Mouse (Mus musculus): ENCODE measurements at regions not wholly inside any gene's neighbourhood (a gene's known extent, or its start where the extent isn't known, plus 50 kb on each side); places are given as distances from the start of the nearest gene placed in this dataset.

DNA sequence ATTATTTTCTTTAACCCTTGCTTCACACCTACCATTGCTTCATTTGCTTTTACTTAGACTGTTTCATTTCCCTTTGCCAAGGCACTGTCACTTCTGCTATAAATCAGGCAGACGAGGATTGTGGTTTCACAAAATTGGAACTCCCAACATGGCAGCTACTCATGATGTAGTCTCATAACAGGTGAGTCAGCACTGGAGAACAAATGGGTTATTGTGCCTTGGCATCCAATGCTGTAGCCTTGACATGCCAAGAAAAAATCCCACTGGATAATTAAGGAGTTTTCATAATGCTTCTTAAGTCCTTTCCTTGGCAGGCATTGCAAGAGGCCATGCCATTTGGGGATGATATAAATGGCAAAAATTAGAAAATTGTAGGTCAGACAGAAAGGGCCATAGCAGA, 73.1 kb upstream of the Emcn start:
- TF ChIP-seq CTCF (IDR thresholded peaks at IDR 0.05; ENCODE audit: low read depth, low read length) (no peak), POLR2A (IDR thresholded peaks at IDR 0.05; ENCODE audit: extremely low read depth, insufficient read depth, low read length) (no peak)
